Mouse (Mus musculus) MEL (cell line): ENCODE measurements around the gene Gjc3.

Experiments used
- BHLHE40 ChIP-seq: IDR thresholded peaks from 2 replicates; pipeline ENCODE4 v1.6.1; 2012; ENCODE audit warnings: low read depth, mild to moderate bottlenecking, inconsistent platforms, low read length, improper control_type of control experiment, borderline replicate concordance
- CHD2 ChIP-seq: IDR thresholded peaks from 2 replicates; pipeline ENCODE4 v1.6.1; 2011; ENCODE audit warnings: low read length, improper control_type of control experiment
- CTCF ChIP-seq, 3 experiments: IDR thresholded peaks in 2 of 3; conservative IDR thresholded peaks in 1 of 3; 2 replicates each; pipeline ENCODE4 v1.5.1; 2011 to 2012; ENCODE audit warnings: low read length in 3 of 3, low read depth in 2 of 3, mild to moderate bottlenecking in 2 of 3, improper control_type of control experiment in 1 of 3, inconsistent platforms in 1 of 3, mixed read lengths in 1 of 3, moderate library complexity in 1 of 3; ENCODE audit not compliant: control insufficient read depth in 1 of 3, insufficient read depth in 1 of 3, poor library complexity in 1 of 3, severe bottlenecking in 1 of 3
- E2F4 ChIP-seq: IDR thresholded peaks from 2 replicates; pipeline ENCODE4 v1.6.1; 2011; ENCODE audit warnings: low read depth, low read length, improper control_type of control experiment, borderline replicate concordance
- ELF1 ChIP-seq: IDR thresholded peaks from 2 replicates; pipeline ENCODE4 v1.6.1; 2014; ENCODE audit warnings: low read depth, mild to moderate bottlenecking, inconsistent platforms, low read length, improper control_type of control experiment, moderate library complexity
- HCFC1 ChIP-seq: IDR thresholded peaks from 2 replicates; pipeline ENCODE4 v1.6.1; 2012; ENCODE audit warnings: low read depth, mild to moderate bottlenecking, inconsistent platforms, low read length, improper control_type of control experiment, moderate library complexity
- MAX ChIP-seq: IDR thresholded peaks from 2 replicates; pipeline ENCODE4 v1.6.1; 2011; ENCODE audit warnings: low read length, improper control_type of control experiment
- MYC ChIP-seq: IDR thresholded peaks from 2 replicates; pipeline ENCODE4 v1.6.1; 2011; ENCODE audit warnings: low read depth, mild to moderate bottlenecking, low read length, improper control_type of control experiment, moderate library complexity
- NELFE ChIP-seq: IDR thresholded peaks from 2 replicates; pipeline ENCODE4 v1.6.1; 2011; ENCODE audit warnings: low read depth, low read length, improper control_type of control experiment
- POLR2A ChIP-seq, 2 experiments: IDR thresholded peaks; 2 replicates each; pipeline ENCODE4 v1.6.1; 2011 to 2012; ENCODE audit warnings: low read length in 2 of 2, mild to moderate bottlenecking in 2 of 2, control low read depth in 1 of 2, improper control_type of control experiment in 1 of 2, low read depth in 1 of 2, moderate library complexity in 1 of 2; ENCODE audit not compliant: control insufficient read depth in 1 of 2, insufficient read depth in 1 of 2, poor library complexity in 1 of 2
- USF1 ChIP-seq: IDR thresholded peaks from 2 replicates; pipeline ENCODE4 v1.6.1; 2014; ENCODE audit warnings: low read depth, mild to moderate bottlenecking, inconsistent platforms, low read length, improper control_type of control experiment, moderate library complexity
- ZNF384 ChIP-seq: IDR thresholded peaks from 2 replicates; pipeline ENCODE4 v1.6.1; 2012; ENCODE audit warnings: low read depth, mild to moderate bottlenecking, inconsistent platforms, low read length, improper control_type of control experiment

DNA sequence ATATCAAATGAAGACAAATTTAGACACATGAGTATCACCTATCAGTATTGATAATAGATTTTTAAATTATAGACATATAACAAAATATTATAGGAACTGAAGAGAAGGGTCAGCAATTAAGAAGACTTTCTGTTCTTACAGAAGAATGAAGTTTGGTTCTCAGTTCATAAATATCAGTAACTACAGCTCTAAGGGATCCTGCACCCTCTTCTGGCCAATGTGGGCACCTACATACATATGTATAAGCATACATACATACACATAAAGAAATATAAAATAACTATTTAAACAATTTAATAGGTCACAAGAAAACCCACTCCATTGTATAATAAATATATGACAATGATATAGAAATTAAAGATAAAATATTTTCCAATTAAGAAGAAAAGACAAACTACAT, 48.4 kb downstream of the Gjc3 start:
- TF ChIP-seq CTCF (IDR thresholded peaks at IDR 0.05 in 2 of 3, conservative IDR thresholded peaks at IDR 0.05 in 1 of 3; ENCODE audit: control insufficient read depth in 1 of 3, insufficient read depth in 1 of 3, low read depth in 2 of 3, low read length in 3 of 3, poor library complexity in 1 of 3, severe bottlenecking in 1 of 3) (peak in 1 of 3 experiments; percentile 63; a peak in 2 of 6 replicates), HCFC1 (no peak), E2F4 (no peak), ZNF384 (no peak), MAX (no peak), BHLHE40 (no peak), ELF1 (no peak), MYC (no peak), USF1 (no peak), NELFE (no peak), POLR2A (IDR thresholded peaks at IDR 0.05; ENCODE audit: control insufficient read depth in 1 of 2, insufficient read depth in 1 of 2, low read depth in 1 of 2, low read length in 2 of 2, poor library complexity in 1 of 2) (no peak), CHD2 (no peak)
